Mouse (Mus musculus): Measurements from ENCODE around the gene Zdhhc19. TPM values are rescaled to one million over a fixed set of nuclear protein-coding genes. Genes with fewer than 3 reads are reported as not detected.

Gene Zdhhc19
- total and polyA plus RNA-seq, 3 experiments, result not detected

DNA sequence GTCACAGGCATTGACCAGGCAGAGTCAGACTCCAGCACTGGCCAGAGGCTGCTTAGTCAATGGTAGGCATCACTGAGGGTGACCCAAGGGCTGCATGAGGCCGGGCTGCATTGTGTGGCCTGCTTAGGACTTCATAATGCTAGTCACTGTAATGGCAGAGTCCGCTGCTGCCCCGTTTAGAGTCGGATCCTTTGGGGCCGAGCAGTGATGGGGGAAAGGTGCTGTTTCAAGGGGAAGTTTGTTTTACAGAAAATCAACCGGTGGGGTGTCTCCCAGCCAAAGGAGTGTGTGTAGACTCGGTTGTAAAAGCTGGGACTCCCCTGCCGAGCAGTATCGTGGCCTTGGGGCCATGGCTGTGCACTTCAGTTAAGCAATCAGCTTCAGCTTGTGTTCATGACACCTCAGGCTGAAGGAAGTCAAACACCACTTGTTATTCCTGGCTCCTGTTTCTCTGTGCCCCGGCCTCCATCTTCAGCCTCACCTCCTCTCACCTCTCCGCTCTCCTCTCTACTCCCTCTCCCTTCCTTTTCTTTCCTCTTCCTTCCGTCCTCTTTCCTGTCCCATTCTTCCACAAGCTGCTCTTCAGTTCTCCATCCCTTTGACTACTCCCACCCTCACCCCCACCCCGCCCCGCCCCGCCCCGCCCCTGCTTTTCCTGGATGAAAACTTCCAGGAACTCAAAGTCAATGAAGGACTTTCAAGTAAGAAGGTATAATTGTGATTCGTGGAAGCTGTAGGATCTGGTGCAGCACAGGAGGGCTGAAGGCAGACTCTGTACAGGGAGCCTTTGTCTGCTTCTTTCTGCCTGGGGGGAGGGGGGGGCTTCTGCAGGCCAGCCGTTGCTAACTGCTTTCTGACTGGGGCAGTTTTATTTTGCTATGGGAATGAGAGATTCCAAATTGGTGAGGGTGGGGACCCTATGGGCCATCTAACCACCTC is 14.6 kb downstream of the Zdhhc19 start:
- no peak overlapping the region for H3K4me3 ChIP-seq
- no peaks in the 10 kb centered on the region; the same call in 1 of the 2 replicates for H3K27me3 ChIP-seq (ENCODE audit: control insufficient read depth, insufficient read depth, low read length)
- no peak overlapping the region for H3K27ac ChIP-seq
- no peaks in the 10 kb centered on the region for H3K79me2 ChIP-seq (replicated peaks; ENCODE audit: control insufficient read depth, insufficient read depth, low read length)
- no peaks in the 10 kb centered on the region; the same call in 1 of the 2 replicates for H3K4me1 ChIP-seq (ENCODE audit: control insufficient read depth, insufficient read depth, low read length)
- no peak for DNase-seq
- intact Hi-C loops (cut with DNase I), result no loop called here
- H3K36me3 ChIP-seq (ENCODE audit: control insufficient read depth, insufficient read depth, low read length), result no peaks in the 10 kb centered on the region
- H3K9ac ChIP-seq (ENCODE audit: low read depth, low read length), result no peak overlapping the region
- TF ChIP-seq CTCF (IDR thresholded peaks at IDR 0.05) (no peak), POLR2A (IDR thresholded peaks at IDR 0.05; ENCODE audit: insufficient read depth, low read depth, low read length) (no peak), EP300 (IDR thresholded peaks at IDR 0.05; ENCODE audit: insufficient read depth, low read depth, low read length) (no peak)
- 72% methylated on average over 18 of the region's 18 CpGs for whole genome bisulfite sequencing

DNA sequence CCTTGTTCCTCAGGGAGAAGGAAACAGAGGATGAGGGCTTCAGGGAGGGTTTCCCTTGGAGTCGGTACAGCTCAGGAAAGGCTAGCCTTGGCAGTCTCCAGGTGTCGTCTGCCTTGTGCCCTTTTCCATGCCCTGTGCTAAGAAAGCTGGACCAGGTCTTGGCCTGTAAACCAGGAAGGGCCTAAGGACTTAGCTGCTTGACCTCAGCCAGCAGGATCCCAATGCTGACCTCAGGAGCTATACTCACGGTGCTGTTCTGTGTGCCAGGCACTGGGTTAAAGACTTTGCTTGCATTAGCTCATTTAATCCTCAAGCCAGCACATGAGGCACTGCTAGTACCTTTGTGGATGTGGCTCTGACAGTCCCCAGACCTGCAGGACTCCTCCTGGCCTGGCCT is 15.3 kb downstream of the Zdhhc19 start:
- no peak for DNase-seq
- TF ChIP-seq POLR2A (IDR thresholded peaks at IDR 0.05; ENCODE audit: insufficient read depth, low read depth, low read length) (no peak), CTCF (IDR thresholded peaks at IDR 0.05) (no peak), EP300 (IDR thresholded peaks at IDR 0.05; ENCODE audit: insufficient read depth, low read depth, low read length) (no peak)
- Histone ChIP-seq H3K9ac (ENCODE audit: low read depth, low read length) (no peak overlapping the region), H3K36me3 (ENCODE audit: control insufficient read depth, insufficient read depth, low read length) (no peaks in the 10 kb centered on the region), H3K27ac (no peak overlapping the region), H3K79me2 (replicated peaks; ENCODE audit: control insufficient read depth, insufficient read depth, low read length) (no peaks in the 10 kb centered on the region), H3K4me1 (ENCODE audit: control insufficient read depth, insufficient read depth, low read length) (no peaks in the 10 kb centered on the region; the same call in 1 of the 2 replicates), H3K27me3 (ENCODE audit: control insufficient read depth, insufficient read depth, low read length) (no peaks in the 10 kb centered on the region; the same call in 1 of the 2 replicates), H3K4me3 (no peak overlapping the region)
- intact Hi-C loops (cut with DNase I), result no loop called here
- WGBS, result 77% methylated on average over 3 of the region's 3 CpGs

DNA sequence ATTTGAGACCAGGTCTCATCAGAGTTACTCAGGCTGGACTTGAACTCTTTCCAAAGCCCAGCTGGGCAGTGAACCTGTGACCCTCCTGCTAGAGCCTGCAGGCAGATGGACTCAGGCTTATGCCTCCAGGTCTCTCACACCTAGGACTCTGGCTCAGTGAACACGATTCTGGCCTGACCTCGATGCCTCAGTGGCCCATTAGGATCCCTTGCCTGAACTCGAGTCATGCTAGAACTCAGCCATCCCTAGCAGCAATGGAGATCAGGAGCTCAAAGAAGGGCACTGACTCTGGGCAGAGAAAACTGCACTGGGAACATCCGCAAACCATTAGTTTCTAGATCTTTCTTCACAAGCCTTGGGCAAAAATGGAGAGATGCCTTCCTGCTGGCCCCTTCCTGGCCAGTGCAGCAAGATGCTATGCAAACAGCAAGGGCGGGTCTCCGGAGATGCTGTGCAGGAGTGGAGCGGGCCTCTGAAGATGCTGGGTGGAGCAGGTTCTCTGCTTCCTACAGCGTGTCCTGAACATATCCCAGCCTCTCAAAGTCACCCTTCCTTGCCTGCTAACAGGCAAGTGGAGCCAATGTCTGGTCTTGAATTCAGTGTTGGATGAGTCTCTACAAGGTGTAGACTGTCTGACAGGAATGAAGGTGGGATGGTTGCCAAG is 15.9 kb downstream of the Zdhhc19 start:
- no peak overlapping the region for H3K4me3 ChIP-seq
- H3K27ac ChIP-seq, result no peak overlapping the region
- H3K79me2 ChIP-seq (replicated peaks; ENCODE audit: control insufficient read depth, insufficient read depth, low read length), result no peaks in the 10 kb centered on the region
- WGBS, result 97% methylated on average over 8 of the region's 8 CpGs
- no peaks in the 10 kb centered on the region; the same call in 1 of the 2 replicates for H3K27me3 ChIP-seq (ENCODE audit: control insufficient read depth, insufficient read depth, low read length)
- H3K4me1 ChIP-seq (ENCODE audit: control insufficient read depth, insufficient read depth, low read length), result no peaks in the 10 kb centered on the region; the same call in 1 of the 2 replicates
- intact Hi-C loops (cut with DNase I), result no loop called here
- H3K36me3 ChIP-seq (ENCODE audit: control insufficient read depth, insufficient read depth, low read length), result no peaks in the 10 kb centered on the region
- TF ChIP-seq EP300 (IDR thresholded peaks at IDR 0.05; ENCODE audit: insufficient read depth, low read depth, low read length) (no peak), CTCF (IDR thresholded peaks at IDR 0.05) (no peak), POLR2A (IDR thresholded peaks at IDR 0.05; ENCODE audit: insufficient read depth, low read depth, low read length) (no peak)
- H3K9ac ChIP-seq (ENCODE audit: low read depth, low read length), result no peak overlapping the region
- DNase-seq, result no peak

DNA sequence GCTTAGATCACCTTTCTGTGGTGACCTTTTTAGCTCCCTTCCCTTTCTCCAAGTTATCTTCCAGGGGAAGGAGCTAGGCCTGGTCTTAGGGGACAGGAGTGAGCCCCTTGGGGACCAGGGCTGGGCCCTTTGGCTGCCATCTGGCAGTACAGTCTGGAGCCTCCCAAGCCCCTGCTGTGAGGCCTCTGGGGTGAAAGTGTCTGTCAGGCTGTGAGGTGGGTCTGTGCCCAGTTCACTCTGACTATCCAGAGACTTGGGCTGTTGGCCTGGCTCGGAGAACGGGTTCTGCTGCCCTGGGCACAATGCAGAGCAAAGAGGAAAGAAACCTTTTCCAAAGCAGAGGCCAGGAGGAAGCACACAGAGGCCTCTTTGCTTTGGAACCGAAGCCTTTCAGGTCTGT is 16.9 kb downstream of the Zdhhc19 start:
- Histone ChIP-seq H3K9ac (ENCODE audit: low read depth, low read length) (no peak overlapping the region), H3K36me3 (ENCODE audit: control insufficient read depth, insufficient read depth, low read length) (no peaks in the 10 kb centered on the region), H3K4me1 (ENCODE audit: control insufficient read depth, insufficient read depth, low read length) (no peaks in the 10 kb centered on the region; the same call in 1 of the 2 replicates), H3K79me2 (replicated peaks; ENCODE audit: control insufficient read depth, insufficient read depth, low read length) (no peaks in the 10 kb centered on the region), H3K27ac (no peak overlapping the region), H3K27me3 (ENCODE audit: control insufficient read depth, insufficient read depth, low read length) (no peaks in the 10 kb centered on the region; the same call in 1 of the 2 replicates), H3K4me3 (no peak overlapping the region)
- TF ChIP-seq POLR2A (IDR thresholded peaks at IDR 0.05; ENCODE audit: insufficient read depth, low read depth, low read length) (no peak), CTCF (IDR thresholded peaks at IDR 0.05) (no peak), EP300 (IDR thresholded peaks at IDR 0.05; ENCODE audit: insufficient read depth, low read depth, low read length) (no peak)
- no peak for DNase-seq
- 44% methylated on average over 3 of the region's 3 CpGs for WGBS
- intact Hi-C loops (cut with DNase I), result no loop called here

DNA sequence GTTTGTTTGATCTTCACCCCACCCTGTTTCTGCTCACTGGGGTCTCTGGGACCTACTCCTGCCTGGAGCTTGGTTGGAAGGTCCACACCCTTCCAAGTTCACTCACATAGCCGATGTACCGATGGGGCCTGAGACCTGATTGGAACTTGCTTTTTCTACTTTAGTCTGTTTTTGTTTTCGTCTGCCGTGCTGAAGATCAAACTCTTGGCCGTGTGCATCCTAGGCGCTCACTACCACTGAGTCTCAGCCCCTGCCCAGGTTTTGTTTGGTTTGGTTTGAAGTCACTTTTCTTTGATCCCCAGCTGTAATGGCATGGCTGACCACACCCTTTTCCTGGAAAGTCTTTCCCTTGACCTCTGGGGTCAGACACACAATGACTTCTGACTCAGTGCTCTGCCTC is 17.3 kb downstream of the Zdhhc19 start:
- H3K9ac ChIP-seq (ENCODE audit: low read depth, low read length), result no peak overlapping the region
- no peaks in the 10 kb centered on the region for H3K79me2 ChIP-seq (replicated peaks; ENCODE audit: control insufficient read depth, insufficient read depth, low read length)
- TF ChIP-seq CTCF (IDR thresholded peaks at IDR 0.05) (no peak), EP300 (IDR thresholded peaks at IDR 0.05; ENCODE audit: insufficient read depth, low read depth, low read length) (no peak), POLR2A (IDR thresholded peaks at IDR 0.05; ENCODE audit: insufficient read depth, low read depth, low read length) (no peak)
- H3K27ac ChIP-seq, result no peak overlapping the region
- H3K27me3 ChIP-seq (ENCODE audit: control insufficient read depth, insufficient read depth, low read length), result no peaks in the 10 kb centered on the region; the same call in 1 of the 2 replicates
- no peak for DNase-seq
- no peaks in the 10 kb centered on the region; the same call in 1 of the 2 replicates for H3K4me1 ChIP-seq (ENCODE audit: control insufficient read depth, insufficient read depth, low read length)
- WGBS, result 89% methylated on average over 6 of the region's 6 CpGs
- no peaks in the 10 kb centered on the region for H3K36me3 ChIP-seq (ENCODE audit: control insufficient read depth, insufficient read depth, low read length)
- intact Hi-C loops (cut with DNase I), result no loop called here
- no peak overlapping the region for H3K4me3 ChIP-seq
